Mouse (Mus musculus) G1E-ER4 (cell line): Measurements from ENCODE around the gene Calhm1. TPM values are rescaled to one million over a fixed set of nuclear protein-coding genes. Genes with fewer than 3 reads are reported as not detected.

Source experiments
- GATA1 ChIP-seq: IDR thresholded peaks from one replicate; pipeline ENCODE4 v1.8.0; 2012; ENCODE audit warnings: low read length, inconsistent platforms
- polyA plus RNA-seq: library from polyadenylated mRNA; stranded (reverse); fragments of >175 nt; gene quantifications from 2 replicates; pipeline ENCODE4 v1.2.3, GENCODE M21; 2012

Gene Calhm1
- polyA plus RNA-seq, 1 experiment: not detected

GRCm38 (mm10) chr19:47128835-47129234, 15.2 kb downstream of the Calhm1 start:
- no peak for TF ChIP-seq GATA1

- no peak for TF ChIP-seq GATA1
Observed at GRCm38 (mm10) chr19:47128164-47128563, 15.9 kb downstream of the Calhm1 start.

- no peak for TF ChIP-seq GATA1
Observed at GRCm38 (mm10) chr19:47122802-47123201, 21.3 kb downstream of the Calhm1 start.

GRCm38 (mm10) chr19:47121054-47121453, 23.0 kb downstream of the Calhm1 start:
- no peak for TF ChIP-seq GATA1

- no peak for TF ChIP-seq GATA1
Observed at GRCm38 (mm10) chr19:47118634-47119033, 25.4 kb downstream of the Calhm1 start.

GRCm38 (mm10) chr19:47104641-47105271, 39.3 kb downstream of the Calhm1 start:
- TF ChIP-seq GATA1: no peak

GRCm38 (mm10) chr19:47101080-47101479, 43.0 kb downstream of the Calhm1 start:
- TF ChIP-seq GATA1: no peak

Other genes with a start within 250 kb of the Calhm1 start
- 0.02 TPM in 1 of 2 replicates, not detected in the other for gene Ina, start 129.6 kb downstream of the Calhm1 start, polyA plus RNA-seq
- gene Nt5c2, start 129.1 kb downstream of the Calhm1 start, polyA plus RNA-seq: 6.8 and 14.2 TPM in 2 replicates
- 20.0 and 27.5 TPM in 2 replicates for gene Pcgf6, start 93.3 kb downstream of the Calhm1 start, polyA plus RNA-seq
- gene Taf5, start 76.5 kb downstream of the Calhm1 start, polyA plus RNA-seq: 8.6 and 10.4 TPM in 2 replicates
- 20.2 and 37.3 TPM in 2 replicates for gene Usmg5, start 53.6 kb downstream of the Calhm1 start, polyA plus RNA-seq
- 34.2 and 35.9 TPM in 2 replicates for gene Pdcd11, start 53.5 kb downstream of the Calhm1 start, polyA plus RNA-seq
- not detected in 2 replicates for gene Calhm2, start 6.0 kb downstream of the Calhm1 start, polyA plus RNA-seq
- not detected in 2 replicates for gene Calhm3, start 13.5 kb upstream of the Calhm1 start, polyA plus RNA-seq
- not detected in 2 replicates for gene Neurl1a, start 34.6 kb upstream of the Calhm1 start, polyA plus RNA-seq